Mouse (Mus musculus): ENCODE results near the gene Pola1. TPM values are rescaled to one million over a fixed set of nuclear protein-coding genes. Genes with fewer than 3 reads are reported as not detected.
A peak's percentile ranks its signal among the peaks of the same experiment; 100 is the strongest.

The Pola1 gene
- polyA plus RNA-seq, 1 experiment from 2014 or later, result 21.2 TPM

DNA sequence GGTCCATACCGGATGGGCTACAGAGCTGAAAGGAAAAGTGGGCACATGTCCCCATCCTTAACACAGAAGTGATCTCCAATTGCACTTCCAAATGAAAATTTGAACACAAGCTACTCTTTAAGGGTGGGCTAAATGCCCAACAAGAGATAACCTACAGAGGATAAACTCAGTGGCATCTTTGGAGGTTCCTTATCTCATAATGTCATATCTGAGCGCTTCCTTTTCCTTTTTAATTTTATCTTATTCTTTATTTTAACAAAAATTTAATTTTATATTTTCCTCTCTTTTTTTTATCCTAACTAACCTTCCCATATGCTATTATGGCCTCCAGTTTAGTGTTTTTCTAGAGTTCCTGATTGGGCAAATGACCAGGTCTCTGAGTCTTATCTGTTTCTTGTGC is 18.8 kb upstream of the Pola1 start:
- H3K9ac ChIP-seq (ENCODE audit: low read length), result no peak overlapping the region
- no peak overlapping the region for H3K4me3 ChIP-seq (ENCODE audit: low read depth, low read length)
- ATAC-seq (ENCODE audit: insufficient read depth, low FRiP score, low TSS enrichment) (no peak), DNase-seq (ENCODE audit: low spot score) (no peak)
- WGBS, result 91% methylated on average over 2 of the region's 2 CpGs
- H3K4me2 ChIP-seq (ENCODE audit: low read depth), result no peak overlapping the region
- H3K27me3 ChIP-seq (ENCODE audit: control insufficient read depth, insufficient read depth, low read length), result no peaks in the 10 kb centered on the region
- no peak overlapping the region for H3K27ac ChIP-seq (ENCODE audit: low read depth, low read length)
- no peaks in the 10 kb centered on the region for H3K9me3 ChIP-seq (ENCODE audit: control insufficient read depth, low read length)
- no peaks in the 10 kb centered on the region for H3K4me1 ChIP-seq (ENCODE audit: control insufficient read depth, insufficient read depth, low read length)
- no peaks in the 10 kb centered on the region for H3K36me3 ChIP-seq (ENCODE audit: control insufficient read depth, insufficient read depth, low read length)

DNA sequence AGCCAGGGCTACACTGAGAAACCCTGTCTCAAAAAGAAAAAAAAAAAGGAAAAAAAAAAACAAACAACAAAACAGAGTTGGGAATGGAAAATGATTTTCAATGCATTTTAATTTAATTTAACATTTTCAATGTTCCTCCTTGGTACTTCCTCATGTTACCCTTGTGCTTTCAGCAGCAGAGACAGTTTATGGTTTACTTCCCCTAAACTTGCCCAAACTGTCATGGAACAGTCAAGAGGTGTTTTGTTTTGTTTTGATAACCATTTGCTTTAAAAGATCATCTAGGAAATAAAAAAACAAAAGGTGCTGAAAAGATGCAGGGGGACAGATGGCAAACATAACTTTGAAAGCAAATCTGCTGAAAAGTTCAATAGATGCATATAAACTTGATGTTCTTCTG is 12.1 kb upstream of the Pola1 start:
- ATAC-seq (ENCODE audit: insufficient read depth, low FRiP score, low TSS enrichment) (no peak), DNase-seq (ENCODE audit: low spot score) (no peak)
- Histone ChIP-seq H3K9ac (ENCODE audit: low read length) (no peak overlapping the region), H3K27me3 (ENCODE audit: control insufficient read depth, insufficient read depth, low read length) (no peaks in the 10 kb centered on the region), H3K4me1 (ENCODE audit: control insufficient read depth, insufficient read depth, low read length) (no peaks in the 10 kb centered on the region), H3K9me3 (ENCODE audit: control insufficient read depth, low read length) (no peaks in the 10 kb centered on the region), H3K4me2 (ENCODE audit: low read depth) (no peak overlapping the region), H3K4me3 (ENCODE audit: low read depth, low read length) (no peak overlapping the region), H3K36me3 (ENCODE audit: control insufficient read depth, insufficient read depth, low read length) (no peaks in the 10 kb centered on the region), H3K27ac (ENCODE audit: low read depth, low read length) (no peak overlapping the region)

DNA sequence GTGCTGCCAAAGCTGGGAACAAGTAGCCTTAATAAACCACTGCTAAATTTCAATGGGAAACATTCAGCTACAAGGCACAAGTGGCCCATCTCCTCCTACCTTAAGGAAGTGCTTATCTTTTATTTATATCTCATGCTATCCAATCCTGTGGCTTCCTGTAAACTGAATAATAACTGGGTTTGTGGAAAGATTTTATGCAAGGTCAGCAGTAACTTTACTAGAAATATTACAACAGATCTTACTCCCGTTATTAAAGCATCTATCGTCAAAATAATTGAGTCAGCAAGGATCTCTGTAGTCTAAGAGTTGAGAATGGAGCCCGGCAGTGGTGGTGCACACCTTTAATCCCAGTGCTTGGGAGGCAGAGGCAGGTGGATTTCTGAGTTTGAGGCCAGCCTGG is 11.6 kb upstream of the Pola1 start:
- no peak overlapping the region for H3K4me3 ChIP-seq (ENCODE audit: low read depth, low read length)
- no peak for DNase-seq (ENCODE audit: low spot score)
- 87% methylated on average over 3 of the region's 3 CpGs for WGBS
- H3K9me3 ChIP-seq (ENCODE audit: control insufficient read depth, low read length), result no peaks in the 10 kb centered on the region
- no peak for ATAC-seq (ENCODE audit: insufficient read depth, low FRiP score, low TSS enrichment)
- H3K36me3 ChIP-seq (ENCODE audit: control insufficient read depth, insufficient read depth, low read length), result no peaks in the 10 kb centered on the region
- no peaks in the 10 kb centered on the region for H3K4me1 ChIP-seq (ENCODE audit: control insufficient read depth, insufficient read depth, low read length)
- H3K27ac ChIP-seq (ENCODE audit: low read depth, low read length), result no peak overlapping the region
- no peaks in the 10 kb centered on the region for H3K27me3 ChIP-seq (ENCODE audit: control insufficient read depth, insufficient read depth, low read length)
- H3K9ac ChIP-seq (ENCODE audit: low read length), result no peak overlapping the region
- H3K4me2 ChIP-seq (ENCODE audit: low read depth), result no peak overlapping the region

DNA sequence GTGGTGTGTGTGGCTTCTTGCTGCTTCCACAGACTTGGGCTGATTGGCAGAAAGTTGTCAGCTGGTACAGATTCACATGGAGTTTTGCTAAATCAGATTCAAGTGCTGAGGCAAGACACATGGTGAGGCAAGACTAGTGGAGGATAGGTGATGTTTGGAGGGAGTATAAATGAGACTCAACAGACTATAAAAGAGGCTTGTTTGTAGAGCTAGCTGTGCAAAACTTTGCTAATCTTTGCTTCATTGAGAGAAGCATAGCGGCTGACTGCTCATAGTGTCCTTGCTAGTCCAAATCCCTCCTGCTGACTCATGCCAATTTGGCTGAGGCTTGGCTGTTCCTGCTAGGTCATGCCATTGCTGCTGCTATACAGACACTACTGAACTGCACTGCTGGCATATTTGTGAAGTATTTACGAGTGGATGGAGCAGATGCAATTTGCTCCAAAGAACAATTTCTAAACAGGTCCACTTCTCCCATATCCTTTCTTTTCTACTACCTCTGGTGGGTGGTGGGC is 3.0 kb upstream of the Pola1 start:
- no peak for DNase-seq (ENCODE audit: low spot score)
- Histone ChIP-seq H3K4me2 (ENCODE audit: low read depth) (no peak overlapping the region), H3K9me3 (ENCODE audit: control insufficient read depth, low read length) (no peaks in the 10 kb centered on the region), H3K27ac (ENCODE audit: low read depth, low read length) (no peak overlapping the region), H3K4me1 (ENCODE audit: control insufficient read depth, insufficient read depth, low read length) (no peaks in the 10 kb centered on the region), H3K9ac (ENCODE audit: low read length) (no peak overlapping the region), H3K4me3 (ENCODE audit: low read depth, low read length) (no peak overlapping the region), H3K36me3 (ENCODE audit: control insufficient read depth, insufficient read depth, low read length) (no peaks in the 10 kb centered on the region), H3K27me3 (ENCODE audit: control insufficient read depth, insufficient read depth, low read length) (no peaks in the 10 kb centered on the region)
- no peak for ATAC-seq (ENCODE audit: insufficient read depth, low FRiP score, low TSS enrichment)
- 84% methylated on average over 2 of the region's 2 CpGs for WGBS

DNA sequence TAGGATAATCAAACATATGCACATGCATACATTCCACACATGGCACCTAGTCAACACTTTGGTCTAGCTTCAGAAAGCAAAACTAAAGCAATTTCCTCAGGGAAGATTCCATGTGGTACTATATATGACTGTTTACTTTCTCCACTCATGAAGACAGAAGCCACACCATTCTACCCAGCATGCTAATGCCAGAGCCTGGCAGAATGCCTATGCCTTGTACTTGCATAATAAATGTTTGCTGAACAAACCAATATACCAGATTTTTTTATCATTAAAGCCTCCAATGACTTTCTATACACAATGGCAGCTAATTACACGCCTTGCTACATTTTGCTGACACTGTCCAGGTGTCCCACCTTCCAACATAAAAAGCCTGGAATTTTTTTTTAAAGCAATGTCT is 1.7 kb downstream of the Pola1 start:
- 79% methylated on average over 1 of the region's 1 CpGs for WGBS
- Histone ChIP-seq H3K36me3 (ENCODE audit: control insufficient read depth, insufficient read depth, low read length) (no peaks in the 10 kb centered on the region), H3K27me3 (ENCODE audit: control insufficient read depth, insufficient read depth, low read length) (no peaks in the 10 kb centered on the region), H3K4me3 (ENCODE audit: low read depth, low read length) (no peak overlapping the region), H3K9me3 (ENCODE audit: control insufficient read depth, low read length) (no peaks in the 10 kb centered on the region), H3K9ac (ENCODE audit: low read length) (no peak overlapping the region), H3K4me2 (ENCODE audit: low read depth) (0 out of 2 replicates have a peak overlapping the region, but pooled peaks have one; percentile 19), H3K4me1 (ENCODE audit: control insufficient read depth, insufficient read depth, low read length) (no peaks in the 10 kb centered on the region), H3K27ac (ENCODE audit: low read depth, low read length) (no peak overlapping the region)
- no peak for ATAC-seq (ENCODE audit: insufficient read depth, low FRiP score, low TSS enrichment)
- DNase-seq (ENCODE audit: low spot score), result no peak

DNA sequence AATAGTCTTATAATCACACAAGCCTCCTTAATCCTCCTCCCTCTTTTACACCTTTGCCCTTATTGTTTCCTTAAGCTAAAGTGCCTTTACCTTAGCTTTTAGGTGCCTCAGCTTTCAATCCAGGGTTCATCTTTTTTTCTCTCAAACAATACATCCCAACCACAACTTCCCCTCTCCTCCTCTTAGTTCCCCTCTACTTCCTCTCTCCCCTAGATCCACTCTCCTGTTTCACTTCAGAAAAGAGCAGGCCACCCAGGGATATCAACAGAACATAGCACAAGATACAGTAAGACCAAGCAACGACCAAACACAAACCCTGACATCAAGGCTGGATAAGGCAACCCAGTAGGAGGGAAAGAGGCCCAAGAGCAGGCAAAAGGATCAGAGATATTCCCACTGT is 29.7 kb downstream of the Pola1 start:
- Histone ChIP-seq H3K36me3 (ENCODE audit: control insufficient read depth, insufficient read depth, low read length) (no peaks in the 10 kb centered on the region), H3K27ac (ENCODE audit: low read depth, low read length) (no peak overlapping the region), H3K27me3 (ENCODE audit: control insufficient read depth, insufficient read depth, low read length) (no peaks in the 10 kb centered on the region), H3K9me3 (ENCODE audit: control insufficient read depth, low read length) (no peaks in the 10 kb centered on the region), H3K4me3 (ENCODE audit: low read depth, low read length) (no peak overlapping the region), H3K9ac (ENCODE audit: low read length) (no peak overlapping the region), H3K4me2 (ENCODE audit: low read depth) (no peak overlapping the region), H3K4me1 (ENCODE audit: control insufficient read depth, insufficient read depth, low read length) (no peaks in the 10 kb centered on the region)
- ATAC-seq (ENCODE audit: insufficient read depth, low FRiP score, low TSS enrichment), result no peak
- no peak for DNase-seq (ENCODE audit: low spot score)
- 75% methylated on average over 1 of the region's 1 CpGs for WGBS

DNA sequence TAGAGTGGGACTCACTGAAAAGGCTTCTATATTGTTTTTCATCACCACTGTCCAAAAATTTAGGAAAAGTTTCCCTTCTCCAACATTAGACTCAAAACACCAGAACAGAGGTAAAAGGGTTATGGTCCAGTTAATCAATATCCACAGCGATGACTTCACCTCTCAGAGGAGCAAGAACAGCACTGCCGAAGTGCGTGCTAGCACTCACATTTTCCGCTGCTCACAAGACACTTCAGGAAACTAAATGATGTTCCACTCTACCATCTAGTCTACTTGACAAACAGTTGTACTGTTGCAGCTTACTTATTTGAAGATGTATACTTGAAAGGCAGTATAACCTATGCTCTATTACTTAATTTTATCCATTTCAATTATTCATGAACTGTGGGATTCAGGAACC is 37.7 kb downstream of the Pola1 start:
- no peaks in the 10 kb centered on the region for H3K27me3 ChIP-seq (ENCODE audit: control insufficient read depth, insufficient read depth, low read length)
- H3K4me1 ChIP-seq (ENCODE audit: control insufficient read depth, insufficient read depth, low read length), result no peaks in the 10 kb centered on the region
- WGBS, result 96% methylated on average over 4 of the region's 4 CpGs
- ATAC-seq (ENCODE audit: insufficient read depth, low FRiP score, low TSS enrichment), result no peak
- H3K36me3 ChIP-seq (ENCODE audit: control insufficient read depth, insufficient read depth, low read length), result no peaks in the 10 kb centered on the region
- no peak overlapping the region for H3K4me3 ChIP-seq (ENCODE audit: low read depth, low read length)
- H3K9ac ChIP-seq (ENCODE audit: low read length), result no peak overlapping the region
- H3K4me2 ChIP-seq (ENCODE audit: low read depth), result no peak overlapping the region
- H3K9me3 ChIP-seq (ENCODE audit: control insufficient read depth, low read length), result no peaks in the 10 kb centered on the region
- no peak for DNase-seq (ENCODE audit: low spot score)
- no peak overlapping the region for H3K27ac ChIP-seq (ENCODE audit: low read depth, low read length)

DNA sequence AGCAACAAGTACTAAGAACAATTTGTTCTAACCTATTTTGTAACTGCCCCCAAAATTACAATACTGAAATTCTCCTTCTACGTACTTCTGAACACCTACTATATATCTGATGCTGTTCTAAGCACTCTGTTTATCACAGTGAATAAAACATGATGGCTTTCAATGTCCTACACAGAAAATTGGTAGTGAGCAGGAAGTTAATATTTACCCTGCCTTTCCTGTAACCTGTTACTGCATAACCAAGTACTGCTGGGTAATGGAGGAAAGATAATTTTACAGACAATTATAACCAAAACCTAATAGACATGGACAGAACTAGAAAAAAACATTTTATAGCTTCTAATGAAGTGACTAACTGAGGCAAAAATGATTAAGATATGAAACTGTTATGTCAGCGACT is 51.0 kb downstream of the Pola1 start:
- no peak overlapping the region for H3K9ac ChIP-seq (ENCODE audit: low read length)
- no peaks in the 10 kb centered on the region for H3K9me3 ChIP-seq (ENCODE audit: control insufficient read depth, low read length)
- no peaks in the 10 kb centered on the region for H3K4me1 ChIP-seq (ENCODE audit: control insufficient read depth, insufficient read depth, low read length)
- no peak for ATAC-seq (ENCODE audit: insufficient read depth, low FRiP score, low TSS enrichment)
- H3K4me2 ChIP-seq (ENCODE audit: low read depth), result no peak overlapping the region
- DNase-seq (ENCODE audit: low spot score), result no peak
- 93% methylated on average over 2 of the region's 2 CpGs for WGBS
- H3K27ac ChIP-seq (ENCODE audit: low read depth, low read length), result no peak overlapping the region
- no peak overlapping the region for H3K4me3 ChIP-seq (ENCODE audit: low read depth, low read length)
- H3K36me3 ChIP-seq (ENCODE audit: control insufficient read depth, insufficient read depth, low read length), result no peaks in the 10 kb centered on the region
- H3K27me3 ChIP-seq (ENCODE audit: control insufficient read depth, insufficient read depth, low read length), result no peaks in the 10 kb centered on the region

DNA sequence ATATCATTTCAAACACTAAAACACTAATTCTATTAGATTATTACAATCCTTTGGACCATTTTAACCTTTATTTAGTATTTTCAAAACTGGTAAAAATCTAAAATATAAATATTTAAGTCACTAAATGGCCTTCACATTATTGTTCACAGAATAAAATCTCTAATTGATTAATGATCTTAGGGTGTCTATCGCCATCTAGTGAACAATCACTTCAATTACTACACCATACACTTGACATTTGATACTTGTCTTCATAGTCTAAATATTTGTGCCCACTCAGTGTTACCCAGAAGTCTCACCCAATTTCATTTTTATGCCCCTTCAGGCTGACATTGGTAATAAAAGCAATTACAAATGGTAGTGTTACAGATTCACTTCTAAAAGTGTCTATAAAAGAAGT is 74.8 kb downstream of the Pola1 start:
- 44% methylated on average over 1 of the region's 1 CpGs for WGBS
- ATAC-seq (ENCODE audit: insufficient read depth, low FRiP score, low TSS enrichment) (no peak), DNase-seq (ENCODE audit: low spot score) (no peak)
- H3K4me3 ChIP-seq (ENCODE audit: low read depth, low read length), result no peak overlapping the region
- H3K27me3 ChIP-seq (ENCODE audit: control insufficient read depth, insufficient read depth, low read length), result no peaks in the 10 kb centered on the region
- no peak overlapping the region for H3K4me2 ChIP-seq (ENCODE audit: low read depth)
- no peaks in the 10 kb centered on the region for H3K4me1 ChIP-seq (ENCODE audit: control insufficient read depth, insufficient read depth, low read length)
- no peak overlapping the region for H3K9ac ChIP-seq (ENCODE audit: low read length)
- no peak overlapping the region for H3K27ac ChIP-seq (ENCODE audit: low read depth, low read length)
- no peaks in the 10 kb centered on the region for H3K9me3 ChIP-seq (ENCODE audit: control insufficient read depth, low read length)
- no peaks in the 10 kb centered on the region for H3K36me3 ChIP-seq (ENCODE audit: control insufficient read depth, insufficient read depth, low read length)

All from neural tube, embryonic 11.5 days (tissue).